Mouse (Mus musculus) small intestine, adult 2 months (tissue): ENCODE data around the gene Qrfp.

Source experiments
- CTCF ChIP-seq: fragments of 200-500 bp; IDR thresholded peaks from 2 replicates; pipeline ENCODE4 v1.5.1; 2012; ENCODE audit warnings: low read depth, mild to moderate bottlenecking, control low read depth, inconsistent platforms, low read length, moderate library complexity, mixed read lengths; ENCODE audit not compliant: insufficient replicate concordance, insufficient read length; ENCODE audit errors: extremely low read depth
- POLR2A ChIP-seq: fragments of 200-500 bp; IDR thresholded peaks from 2 replicates; pipeline ENCODE4 v1.6.1; 2012; ENCODE audit warnings: low read depth, mild to moderate bottlenecking, control low read depth, inconsistent platforms, low read length, moderate library complexity

DNA sequence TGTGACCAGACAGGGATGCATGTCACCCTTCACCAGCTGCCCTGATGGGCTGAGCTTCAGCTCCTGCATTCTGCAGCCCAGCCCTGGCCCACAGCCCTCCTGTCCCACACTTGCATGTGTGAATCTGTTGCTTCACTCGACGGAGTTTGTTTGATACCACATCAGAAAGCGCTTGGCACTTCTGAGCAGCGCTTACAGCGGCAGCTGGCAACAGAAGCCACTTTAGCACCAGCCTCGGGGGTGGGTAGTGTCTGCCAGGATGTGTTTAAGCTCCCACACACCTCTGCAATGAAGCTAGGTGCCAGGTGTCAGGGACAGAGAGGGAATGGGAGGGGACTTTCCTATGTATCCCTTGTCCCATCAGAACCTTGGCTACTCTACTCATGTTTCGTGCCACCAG, 4.3 kb upstream of the Qrfp start:
- TF ChIP-seq CTCF = no peak
- no peak for TF ChIP-seq POLR2A
